Mouse (Mus musculus): ENCODE measurements around the gene Cmss1. TPM values are rescaled to one million over a fixed set of nuclear protein-coding genes. Genes with fewer than 3 reads are reported as not detected.

The Cmss1 gene
- polyA plus RNA-seq, 1 experiment from 2014 or later: 50.4 TPM

GRCm38 (mm10) chr16:57534811-57535210, 71.9 kb downstream of the Cmss1 start:
- H3K36me3 ChIP-seq (ENCODE audit: insufficient read depth, low read length): no peaks in the 10 kb centered on the region
- no peak for DNase-seq (ENCODE audit: low spot score)

DNA sequence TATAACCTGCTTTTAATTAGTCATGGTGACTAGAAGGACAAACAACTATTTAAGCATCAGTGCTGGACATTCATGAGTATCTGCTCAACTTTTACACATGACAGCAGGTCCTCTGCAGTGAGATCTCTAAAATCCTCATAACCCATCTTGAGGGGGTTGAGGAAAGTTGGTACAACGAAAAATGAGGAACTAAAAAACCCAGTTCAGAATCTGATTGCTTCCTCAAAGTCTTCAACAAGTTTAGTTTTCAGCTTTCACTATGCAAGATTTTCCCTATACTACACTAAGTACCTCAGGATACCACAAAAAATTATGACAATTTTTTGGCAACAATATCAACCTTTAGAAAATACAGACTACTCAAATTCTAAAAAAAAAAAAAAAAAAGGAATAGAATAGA, 72.3 kb downstream of the Cmss1 start:
- Histone ChIP-seq H3K27ac (no peak overlapping the region), H3K9ac (ENCODE audit: low read depth, low read length) (no peak overlapping the region), H3K4me1 (replicated peaks; ENCODE audit: insufficient read depth, low read length) (no peaks in the 10 kb centered on the region), H3K4me2 (ENCODE audit: low read length) (no peak overlapping the region), H3K9me3 (replicated peaks; ENCODE audit: low read length) (no peaks in the 10 kb centered on the region), H3K4me3 (replicated peaks; ENCODE audit: low read depth, low read length) (no peak overlapping the region), H3K27me3 (ENCODE audit: insufficient read depth, low read length) (no peaks in the 10 kb centered on the region), H3K36me3 (ENCODE audit: insufficient read depth, low read length) (no peaks in the 10 kb centered on the region)
- ATAC-seq (replicated peaks; ENCODE audit: low FRiP score, low read depth) (no peak), DNase-seq (ENCODE audit: low spot score) (no peak)
- no peak for TF ChIP-seq CTCF (IDR thresholded peaks at IDR 0.05; ENCODE audit: low read depth)
- 89% methylated on average over 1 of the region's 1 CpGs for WGBS

More at GRCm38 (mm10) chr16:57534811-57535210, 71.9 kb downstream of the Cmss1 start:
- H3K4me1 ChIP-seq (replicated peaks; ENCODE audit: insufficient read depth, low read length): no peaks in the 10 kb centered on the region
- no peaks in the 10 kb centered on the region for H3K27me3 ChIP-seq (ENCODE audit: insufficient read depth, low read length)
- ATAC-seq (replicated peaks; ENCODE audit: low FRiP score, low read depth): no peak
- H3K9me3 ChIP-seq (replicated peaks; ENCODE audit: low read length): no peaks in the 10 kb centered on the region
- no peak overlapping the region for H3K4me2 ChIP-seq (ENCODE audit: low read length)
- no peak overlapping the region for H3K4me3 ChIP-seq (replicated peaks; ENCODE audit: low read depth, low read length)
- H3K9ac ChIP-seq (ENCODE audit: low read depth, low read length): no peak overlapping the region
- 65% methylated on average over 1 of the region's 1 CpGs for WGBS
- TF ChIP-seq CTCF (IDR thresholded peaks at IDR 0.05; ENCODE audit: low read depth): no peak
- no peak overlapping the region for H3K27ac ChIP-seq

GRCm38 (mm10) chr16:57532081-57532493, 74.6 kb downstream of the Cmss1 start:
- ATAC-seq (replicated peaks; ENCODE audit: low FRiP score, low read depth): no peak
- no peak for TF ChIP-seq CTCF (IDR thresholded peaks at IDR 0.05; ENCODE audit: low read depth)

DNA sequence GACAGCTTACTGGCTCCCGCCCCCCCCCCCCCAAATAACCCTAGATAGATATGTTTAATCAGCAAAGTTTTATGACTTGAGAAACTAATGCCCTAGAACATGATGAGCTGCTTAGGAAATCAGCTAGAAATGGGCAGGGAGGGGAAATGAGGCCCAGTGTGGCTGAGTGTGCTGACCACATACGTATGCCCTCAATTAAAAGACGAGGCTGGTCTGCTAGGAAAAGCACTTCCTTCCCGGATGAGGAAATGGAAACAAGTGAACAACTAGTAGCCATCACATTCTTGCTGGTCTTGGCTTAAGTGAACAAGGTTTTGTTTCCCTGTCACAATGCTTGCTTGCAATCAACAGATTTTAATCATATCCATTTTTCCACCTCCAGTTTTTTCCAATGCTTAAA, 76.1 kb downstream of the Cmss1 start:
- no peaks in the 10 kb centered on the region for H3K9me3 ChIP-seq (replicated peaks; ENCODE audit: low read length)
- H3K36me3 ChIP-seq (ENCODE audit: insufficient read depth, low read length): no peaks in the 10 kb centered on the region
- TF ChIP-seq CTCF (IDR thresholded peaks at IDR 0.05; ENCODE audit: low read depth): no peak
- H3K9ac ChIP-seq (ENCODE audit: low read depth, low read length): no peak overlapping the region
- no peaks in the 10 kb centered on the region for H3K27me3 ChIP-seq (ENCODE audit: insufficient read depth, low read length)
- WGBS: 79% methylated on average over 4 of the region's 4 CpGs
- ATAC-seq (replicated peaks; ENCODE audit: low FRiP score, low read depth) (no peak), DNase-seq (ENCODE audit: low spot score) (no peak)
- no peak overlapping the region for H3K27ac ChIP-seq
- no peak overlapping the region for H3K4me2 ChIP-seq (ENCODE audit: low read length)
- H3K4me1 ChIP-seq (replicated peaks; ENCODE audit: insufficient read depth, low read length): no peaks in the 10 kb centered on the region
- no peak overlapping the region for H3K4me3 ChIP-seq (replicated peaks; ENCODE audit: low read depth, low read length)

More at GRCm38 (mm10) chr16:57532081-57532493, 74.6 kb downstream of the Cmss1 start:
- H3K4me1 ChIP-seq (replicated peaks; ENCODE audit: insufficient read depth, low read length): no peaks in the 10 kb centered on the region
- H3K4me2 ChIP-seq (ENCODE audit: low read length): no peak overlapping the region
- DNase-seq (ENCODE audit: low spot score): no peak
- no peaks in the 10 kb centered on the region for H3K36me3 ChIP-seq (ENCODE audit: insufficient read depth, low read length)
- no peak overlapping the region for H3K9ac ChIP-seq (ENCODE audit: low read depth, low read length)
- H3K27ac ChIP-seq: no peak overlapping the region
- no peaks in the 10 kb centered on the region for H3K27me3 ChIP-seq (ENCODE audit: insufficient read depth, low read length)
- no peak overlapping the region for H3K4me3 ChIP-seq (replicated peaks; ENCODE audit: low read depth, low read length)
- WGBS: 38% methylated on average over 6 of the region's 6 CpGs
- H3K9me3 ChIP-seq (replicated peaks; ENCODE audit: low read length): no peaks in the 10 kb centered on the region

- ATAC-seq (replicated peaks; ENCODE audit: low FRiP score, low read depth) (no peak), DNase-seq (ENCODE audit: low spot score) (no peak)
- Histone ChIP-seq H3K36me3 (ENCODE audit: insufficient read depth, low read length) (no peaks in the 10 kb centered on the region), H3K4me2 (ENCODE audit: low read length) (no peak overlapping the region), H3K4me3 (replicated peaks; ENCODE audit: low read depth, low read length) (no peak overlapping the region), H3K9me3 (replicated peaks; ENCODE audit: low read length) (no peaks in the 10 kb centered on the region), H3K4me1 (replicated peaks; ENCODE audit: insufficient read depth, low read length) (no peaks in the 10 kb centered on the region), H3K27me3 (ENCODE audit: insufficient read depth, low read length) (no peaks in the 10 kb centered on the region), H3K27ac (no peak overlapping the region), H3K9ac (ENCODE audit: low read depth, low read length) (no peak overlapping the region)
- WGBS: 57% methylated on average over 4 of the region's 4 CpGs
- no peak for TF ChIP-seq CTCF (IDR thresholded peaks at IDR 0.05; ENCODE audit: low read depth)
Measured at GRCm38 (mm10) chr16:57528457-57528856, 78.2 kb downstream of the Cmss1 start.

DNA sequence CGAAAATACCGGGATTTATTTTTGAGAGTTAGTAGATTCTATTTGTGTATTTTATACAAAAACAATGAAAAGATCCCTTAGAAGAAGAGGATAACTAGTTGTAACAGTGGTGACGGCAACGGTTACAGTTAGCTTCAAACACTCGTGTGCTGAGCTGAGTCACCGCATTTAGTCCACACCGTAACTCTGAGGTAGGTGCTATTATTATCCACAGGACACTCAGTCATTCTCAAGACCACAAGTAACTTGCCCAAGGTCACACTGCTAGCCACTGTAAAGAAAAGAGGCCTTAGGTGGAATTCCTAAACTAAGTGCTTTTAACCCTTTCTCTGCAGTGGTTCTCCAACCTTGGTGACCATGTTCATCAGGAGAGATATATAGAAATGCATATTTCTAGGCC, 79.8 kb downstream of the Cmss1 start:
- ATAC-seq (replicated peaks; ENCODE audit: low FRiP score, low read depth) (no peak), DNase-seq (ENCODE audit: low spot score) (no peak)
- Histone ChIP-seq H3K9ac (ENCODE audit: low read depth, low read length) (no peak overlapping the region), H3K4me1 (replicated peaks; ENCODE audit: insufficient read depth, low read length) (no peaks in the 10 kb centered on the region), H3K4me2 (ENCODE audit: low read length) (no peak overlapping the region), H3K36me3 (ENCODE audit: insufficient read depth, low read length) (no peaks in the 10 kb centered on the region), H3K27ac (no peak overlapping the region), H3K9me3 (replicated peaks; ENCODE audit: low read length) (no peaks in the 10 kb centered on the region), H3K27me3 (ENCODE audit: insufficient read depth, low read length) (no peaks in the 10 kb centered on the region), H3K4me3 (replicated peaks; ENCODE audit: low read depth, low read length) (no peak overlapping the region)
- 87% methylated on average over 7 of the region's 7 CpGs for WGBS
- TF ChIP-seq CTCF (IDR thresholded peaks at IDR 0.05; ENCODE audit: low read depth): no peak

GRCm38 (mm10) chr16:57525476-57525875, 81.2 kb downstream of the Cmss1 start:
- DNase-seq (ENCODE audit: low spot score): no peak
- H3K9me3 ChIP-seq (replicated peaks; ENCODE audit: low read length): no peaks in the 10 kb centered on the region
- no peak overlapping the region for H3K9ac ChIP-seq (ENCODE audit: low read depth, low read length)
- WGBS: 65% methylated on average over 4 of the region's 4 CpGs
- no peaks in the 10 kb centered on the region for H3K36me3 ChIP-seq (ENCODE audit: insufficient read depth, low read length)
- no peak overlapping the region for H3K4me2 ChIP-seq (ENCODE audit: low read length)
- no peak for TF ChIP-seq CTCF (IDR thresholded peaks at IDR 0.05; ENCODE audit: low read depth)
- no peak for ATAC-seq (replicated peaks; ENCODE audit: low FRiP score, low read depth)
- H3K4me1 ChIP-seq (replicated peaks; ENCODE audit: insufficient read depth, low read length): no peaks in the 10 kb centered on the region
- H3K27me3 ChIP-seq (ENCODE audit: insufficient read depth, low read length): no peaks in the 10 kb centered on the region
- no peak overlapping the region for H3K27ac ChIP-seq
- H3K4me3 ChIP-seq (replicated peaks; ENCODE audit: low read depth, low read length): no peak overlapping the region

Measured in kidney, postnatal 0 days (tissue).